Mouse (Mus musculus) myocyte (in vitro differentiated cells): ENCODE measurements around the gene Tgm1. TPM values are rescaled to one million over a fixed set of nuclear protein-coding genes. Genes with fewer than 3 reads are reported as not detected.

Experiments
- H3K27me3 ChIP-seq: one replicate; pipeline ENCODE4 v1.6.1; 2011; ENCODE audit not compliant: control insufficient read depth, insufficient read depth, insufficient read length
- H3K36me3 ChIP-seq: one replicate; pipeline ENCODE4 v1.6.1; 2011; ENCODE audit not compliant: control insufficient read depth, insufficient read depth
- H3K4me2 ChIP-seq: one replicate; pipeline ENCODE4 v1.6.1; 2011; ENCODE audit warnings: low read depth, control low read depth
- H3K4me3 ChIP-seq: one replicate; pipeline ENCODE4 v1.5.1; 2011; ENCODE audit warnings: mild to moderate bottlenecking, control low read depth, moderate library complexity
- H3K79me2 ChIP-seq: one replicate; pipeline ENCODE4 v1.6.1; 2011; ENCODE audit not compliant: control insufficient read depth, insufficient read depth
- H3ac ChIP-seq: one replicate; pipeline ENCODE4 v1.6.1; 2011; ENCODE audit not compliant: control insufficient read depth, insufficient read length
- CEBPB ChIP-seq: IDR thresholded peaks from 2 replicates; pipeline ENCODE4 v1.6.1; 2011; ENCODE audit warnings: mild to moderate bottlenecking, moderate library complexity; ENCODE audit not compliant: poor library complexity, insufficient read depth, severe bottlenecking
- E2F4 ChIP-seq: IDR thresholded peaks from one replicate; pipeline ENCODE4 v1.6.1; 2011; ENCODE audit warnings: mild to moderate bottlenecking, control low read depth, moderate library complexity; ENCODE audit not compliant: insufficient read depth
- MAX ChIP-seq: IDR thresholded peaks from one replicate; pipeline ENCODE4 v1.6.1; 2011; ENCODE audit warnings: low read depth, mild to moderate bottlenecking, control low read depth
- MYOD1 ChIP-seq, 3 experiments: IDR thresholded peaks; one replicate each; pipeline ENCODE4 v1.6.1; 2011; ENCODE audit warnings: control low read depth in 2 of 3, low read depth in 2 of 3, mild to moderate bottlenecking in 2 of 3, moderate library complexity in 1 of 3; ENCODE audit not compliant: insufficient read length in 2 of 3, control insufficient read depth in 1 of 3
- MYOG ChIP-seq, 3 experiments: IDR thresholded peaks; one replicate each; pipeline ENCODE4 v1.6.1; 2011; ENCODE audit warnings: control low read depth in 2 of 3, low read depth in 2 of 3, mild to moderate bottlenecking in 2 of 3; ENCODE audit not compliant: insufficient read length in 2 of 3, control insufficient read depth in 1 of 3, insufficient read depth in 1 of 3
- POLR2A ChIP-seq: IDR thresholded peaks from one replicate; pipeline ENCODE4 v1.6.1; 2011; ENCODE audit warnings: low read depth, mild to moderate bottlenecking, control low read depth, moderate library complexity; ENCODE audit not compliant: insufficient read length
- POLR2AphosphoS2 ChIP-seq: IDR thresholded peaks from one replicate; pipeline ENCODE4 v1.6.1; 2011; ENCODE audit warnings: low read depth, control low read depth; ENCODE audit not compliant: insufficient read length
- REST ChIP-seq: IDR thresholded peaks from one replicate; pipeline ENCODE4 v1.6.1; 2011; ENCODE audit warnings: mild to moderate bottlenecking, control low read depth, moderate library complexity; ENCODE audit not compliant: insufficient read depth, insufficient read length
- SRF ChIP-seq: IDR thresholded peaks from one replicate; pipeline ENCODE4 v1.6.1; 2011; ENCODE audit warnings: low read depth; ENCODE audit not compliant: control insufficient read depth, insufficient read length
- TCF12 ChIP-seq: IDR thresholded peaks from one replicate; pipeline ENCODE4 v1.6.1; 2011; ENCODE audit warnings: mild to moderate bottlenecking, control low read depth; ENCODE audit not compliant: poor library complexity, insufficient read depth, severe bottlenecking
- TCF3 ChIP-seq: IDR thresholded peaks from one replicate; pipeline ENCODE4 v1.6.1; 2011; ENCODE audit warnings: low read depth, control low read depth; ENCODE audit not compliant: insufficient read length
- USF1 ChIP-seq: IDR thresholded peaks from one replicate; pipeline ENCODE4 v1.6.1; 2011; ENCODE audit warnings: low read depth, mild to moderate bottlenecking, control low read depth, moderate library complexity
- polyA plus RNA-seq: library from polyadenylated mRNA; unstranded; fragments of >200 nt; fragmentation: generic; extraction: Trizol; gene quantifications from one replicate; pipeline ENCODE4 v1.2.1, GENCODE M21; 2012; ENCODE audit warnings: missing spikeins

The Tgm1 gene
- polyA plus RNA-seq, 1 experiment = 0.06 TPM

DNA sequence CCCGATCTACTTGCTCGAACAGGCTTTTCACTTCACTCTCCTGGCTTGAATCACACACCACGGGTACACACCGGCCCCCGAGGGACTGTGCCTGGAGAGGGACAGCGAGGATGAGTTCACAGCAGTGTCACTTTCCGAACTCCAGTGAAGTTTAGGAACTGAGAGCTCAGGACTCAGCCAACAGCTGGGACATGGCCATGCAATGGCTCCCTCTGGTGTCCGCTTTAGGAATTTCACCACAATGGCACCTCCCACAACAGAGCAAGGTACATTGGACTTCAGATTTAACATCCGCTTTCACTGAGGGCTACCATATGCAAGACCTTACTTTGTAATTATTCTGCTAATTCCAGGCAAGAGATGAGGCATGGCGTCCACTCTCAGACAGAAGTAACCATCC lies 30.0 kb upstream of the Tgm1 start:
- no peak overlapping the region for H3K4me3 ChIP-seq
- peaks cover 12% of the 10 kb centered on the region for H3K36me3 ChIP-seq

DNA sequence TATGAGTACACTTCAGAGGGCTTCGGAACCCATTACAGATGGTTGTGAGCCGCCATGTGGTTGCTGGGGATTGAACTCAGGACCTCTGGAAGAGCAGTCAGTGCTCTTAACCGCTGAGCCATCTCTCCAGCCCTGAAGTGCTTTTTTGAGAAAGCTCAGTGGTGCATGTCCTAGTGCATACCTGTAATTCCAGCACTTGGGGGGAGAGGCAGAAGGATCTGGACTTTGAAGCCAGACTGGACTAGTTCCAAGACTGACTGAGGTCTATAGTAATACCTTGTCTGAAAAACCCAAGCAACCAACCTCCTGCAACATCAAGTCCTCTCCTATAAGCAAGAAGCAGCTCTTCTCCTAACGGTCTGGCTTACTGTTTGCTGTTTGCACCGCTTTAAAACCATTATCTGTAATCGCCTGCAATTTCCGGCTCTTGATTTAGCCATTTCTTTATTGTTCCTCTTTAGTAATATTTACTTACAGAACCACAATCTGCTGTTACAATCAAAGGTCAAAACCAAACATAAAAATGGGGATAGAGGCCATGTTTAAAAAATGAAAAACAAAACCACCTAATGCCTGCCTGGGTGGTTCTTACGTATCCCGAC lies 23.5 kb upstream of the Tgm1 start:
- Histone ChIP-seq H3K4me3 (no peak overlapping the region), H3K36me3 (peaks cover 9% of the 10 kb centered on the region), H3K27me3 (no peaks in the 10 kb centered on the region), H3K79me2 (no peaks in the 10 kb centered on the region), H3K4me2 (no peak overlapping the region), H3ac (no peak overlapping the region)
- TF ChIP-seq MAX = no peak
- no peak for TF ChIP-seq SRF
- no peak for TF ChIP-seq POLR2A
- no peak for TF ChIP-seq E2F4
- TF ChIP-seq POLR2AphosphoS2 = no peak
- TF ChIP-seq MYOG (IDR thresholded peaks at IDR 0.05; ENCODE audit: control insufficient read depth in 1 of 3, insufficient read depth in 1 of 3, insufficient read length in 2 of 3, low read depth in 2 of 3) = no peak

More for the DNA sequence above, 30.0 kb upstream of the Tgm1 start:
- Histone ChIP-seq H3K27me3 (no peaks in the 10 kb centered on the region), H3K79me2 (peaks cover 21% of the 10 kb centered on the region), H3ac (no peak overlapping the region), H3K4me2 (peak overlapping the region; percentile 90)
- TF ChIP-seq TCF12 (no peak), MYOD1 (IDR thresholded peaks at IDR 0.05; ENCODE audit: control insufficient read depth in 1 of 3, insufficient read length in 2 of 3, low read depth in 2 of 3) (peak in 2 of 3 experiments; percentile 30 to 35), MYOG (IDR thresholded peaks at IDR 0.05; ENCODE audit: control insufficient read depth in 1 of 3, insufficient read depth in 1 of 3, insufficient read length in 2 of 3, low read depth in 2 of 3) (peak in 2 of 3 experiments; percentile 12 to 47)

DNA sequence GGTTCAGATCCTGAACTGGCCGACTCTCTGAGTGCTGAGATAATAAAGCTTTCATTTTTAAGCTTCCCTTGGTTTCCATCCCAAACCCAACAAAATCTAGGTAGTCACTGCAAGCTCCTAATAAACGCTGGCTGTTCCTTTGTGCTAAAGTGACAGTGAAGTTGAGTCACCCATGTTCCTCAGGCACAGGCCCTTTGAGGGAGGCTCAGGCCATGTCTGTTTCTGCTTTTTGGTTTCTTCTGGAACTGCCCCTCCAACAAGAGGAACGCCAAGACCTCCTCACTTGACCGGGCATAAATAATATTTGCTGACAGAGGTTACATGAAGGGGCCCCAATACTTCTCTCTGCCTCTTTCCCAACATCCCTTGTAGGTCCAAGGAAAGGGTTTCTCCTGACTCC lies 22.0 kb upstream of the Tgm1 start:
- H3K36me3 ChIP-seq = no peaks in the 10 kb centered on the region
- no peak overlapping the region for H3K4me2 ChIP-seq
- TF ChIP-seq MYOD1 (IDR thresholded peaks at IDR 0.05; ENCODE audit: control insufficient read depth in 1 of 3, insufficient read length in 2 of 3, low read depth in 2 of 3) (no peak), E2F4 (no peak), MAX (no peak), SRF (no peak), POLR2A (no peak), POLR2AphosphoS2 (no peak), USF1 (no peak), MYOG (IDR thresholded peaks at IDR 0.05; ENCODE audit: control insufficient read depth in 1 of 3, insufficient read depth in 1 of 3, insufficient read length in 2 of 3, low read depth in 2 of 3) (no peak), TCF3 (no peak), REST (no peak), TCF12 (no peak), CEBPB (no peak)
- no peaks in the 10 kb centered on the region for H3K79me2 ChIP-seq
- no peak overlapping the region for H3K4me3 ChIP-seq
- no peak overlapping the region for H3ac ChIP-seq
- no peaks in the 10 kb centered on the region for H3K27me3 ChIP-seq

DNA sequence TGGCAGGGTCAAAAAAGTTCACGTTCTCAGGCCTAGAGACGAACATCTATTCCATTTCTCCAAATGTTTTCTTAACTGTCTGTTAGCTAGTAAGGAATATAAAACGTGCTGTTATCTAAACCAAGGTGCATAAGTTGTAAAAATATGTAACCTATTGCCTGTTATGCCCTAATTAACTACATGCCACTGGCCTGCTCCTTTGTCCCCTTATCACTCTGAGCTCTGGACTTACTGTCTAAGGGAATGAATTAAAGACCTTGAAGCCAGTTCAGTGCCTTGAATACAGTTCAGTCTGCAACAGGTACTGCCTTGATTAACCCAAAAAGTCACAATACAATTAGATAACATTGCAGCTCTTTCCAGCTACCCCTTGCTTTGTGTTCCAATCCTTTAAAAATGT lies 21.6 kb upstream of the Tgm1 start:
- Histone ChIP-seq H3K27me3 (no peaks in the 10 kb centered on the region), H3K4me2 (no peak overlapping the region), H3K4me3 (no peak overlapping the region), H3K36me3 (no peaks in the 10 kb centered on the region), H3K79me2 (no peaks in the 10 kb centered on the region), H3ac (no peak overlapping the region)
- no peak for TF ChIP-seq POLR2AphosphoS2
- TF ChIP-seq TCF12 = no peak
- no peak for TF ChIP-seq MAX
- no peak for TF ChIP-seq MYOD1 (IDR thresholded peaks at IDR 0.05; ENCODE audit: control insufficient read depth in 1 of 3, insufficient read length in 2 of 3, low read depth in 2 of 3)
- no peak for TF ChIP-seq POLR2A
- TF ChIP-seq TCF3 = no peak
- TF ChIP-seq USF1 = no peak

DNA sequence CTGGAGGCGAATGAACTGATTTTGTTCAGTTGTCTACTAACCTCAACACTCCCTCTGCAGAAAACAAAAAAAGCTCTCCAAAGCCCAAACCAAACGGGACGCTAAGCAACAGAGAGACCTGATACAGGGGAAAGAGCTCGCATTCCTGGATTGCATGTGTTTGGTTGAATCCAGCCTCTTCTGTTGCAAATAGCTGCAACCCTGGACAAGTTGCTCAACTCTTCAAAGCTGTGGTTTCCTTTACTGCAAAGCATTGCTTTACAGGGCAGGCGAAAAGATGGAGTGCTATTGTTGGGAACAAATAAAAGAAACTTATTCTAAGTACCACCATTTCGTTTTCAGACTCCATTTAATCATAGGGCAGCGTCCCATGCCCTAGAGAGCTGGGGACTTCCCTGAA lies 21.1 kb upstream of the Tgm1 start:
- peak; percentile 55; the same call in 1 of the 2 replicates for TF ChIP-seq CEBPB
- no peak for TF ChIP-seq TCF12
- TF ChIP-seq POLR2A = no peak
- Histone ChIP-seq H3K4me2 (no peak overlapping the region), H3K4me3 (no peak overlapping the region), H3K36me3 (no peaks in the 10 kb centered on the region), H3K27me3 (no peaks in the 10 kb centered on the region), H3ac (no peak overlapping the region), H3K79me2 (no peaks in the 10 kb centered on the region)
